Mouse (Mus musculus) adrenal gland, postnatal 4 days (tissue): Measurements from ENCODE around the gene Prkca. TPM values are rescaled to one million over a fixed set of nuclear protein-coding genes. Genes with fewer than 3 reads are reported as not detected.
A peak's percentile ranks its signal among the peaks of the same experiment; 100 is the strongest.
"Not testable (repeated sequence)": the region's sequence is repeated elsewhere in the genome, so short reads cannot be mapped to it uniquely, and the experiment has no call there.

ENCODE experiments used
- DNase-seq, 2 experiments: peaks; one replicate each; pipeline ENCODE4 v3.0.0; 2021 to 2022; ENCODE audit warnings: low spot score in 2 of 2, mixed read lengths in 2 of 2
- total RNA-seq, 2 experiments: library from RNA; stranded (reverse); gene quantifications; 2 replicates each; pipeline ENCODE4 v1.2.3; 2021

Gene Prkca
- total RNA-seq, 2 experiments from 2014 or later: 10.9 to 18.1 TPM

DNA sequence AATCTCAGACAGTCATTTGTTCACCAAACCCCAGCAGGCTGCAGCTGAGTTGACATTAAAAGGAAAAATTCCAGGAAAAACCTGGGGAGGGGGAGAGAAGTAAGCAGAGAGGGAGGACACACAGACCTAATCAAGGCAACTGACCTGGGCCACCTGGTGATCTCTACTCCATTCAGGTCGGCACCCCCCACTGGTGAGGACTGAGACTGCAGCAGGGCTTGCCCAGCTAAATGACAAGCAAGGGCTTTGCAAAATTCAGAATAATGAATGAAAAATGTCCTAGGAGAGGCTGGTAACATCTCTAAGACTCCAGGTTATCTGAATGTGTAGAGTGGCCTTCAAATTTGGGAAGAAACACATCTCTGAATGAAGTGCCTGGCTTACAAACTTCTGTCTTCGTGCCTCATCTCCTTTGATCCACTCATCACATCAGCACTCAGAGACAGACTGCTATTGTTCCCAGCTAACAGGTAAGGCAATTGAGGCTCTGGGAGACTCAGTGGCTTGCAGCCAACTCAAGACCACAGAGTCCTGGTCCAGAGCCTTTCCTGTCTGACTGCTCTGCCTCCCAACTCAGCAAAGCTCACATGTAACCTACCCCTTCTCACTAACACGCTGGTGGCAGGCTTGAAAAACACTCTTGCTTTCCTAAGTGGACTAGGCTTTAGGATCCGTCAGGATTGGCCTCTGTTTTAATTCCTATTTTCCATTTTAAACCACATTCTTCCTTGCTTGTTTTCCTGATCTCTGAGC is 208.1 kb downstream of the Prkca start:
- no peak for DNase-seq

DNA sequence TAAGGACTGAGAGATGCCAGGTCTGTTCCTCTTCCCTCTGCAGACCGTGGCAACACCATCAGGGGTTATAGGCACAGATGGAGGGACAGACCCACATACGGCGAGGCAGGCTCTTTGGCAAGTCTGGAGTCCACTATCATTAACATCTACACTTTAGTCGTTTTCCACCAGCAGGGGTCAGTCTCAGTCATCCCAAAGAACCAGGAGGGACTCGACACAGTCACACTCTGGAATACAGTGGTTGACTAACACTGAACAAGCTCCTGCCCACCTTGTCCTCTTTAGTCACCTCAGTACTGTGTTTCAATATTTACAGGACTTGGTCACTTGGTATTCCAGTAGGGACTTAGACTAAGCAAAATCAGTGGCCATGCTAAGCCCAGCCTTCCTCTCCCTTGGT is 215.1 kb downstream of the Prkca start:
- peak in 1 of 2 experiments; percentile 40 for DNase-seq

DNA sequence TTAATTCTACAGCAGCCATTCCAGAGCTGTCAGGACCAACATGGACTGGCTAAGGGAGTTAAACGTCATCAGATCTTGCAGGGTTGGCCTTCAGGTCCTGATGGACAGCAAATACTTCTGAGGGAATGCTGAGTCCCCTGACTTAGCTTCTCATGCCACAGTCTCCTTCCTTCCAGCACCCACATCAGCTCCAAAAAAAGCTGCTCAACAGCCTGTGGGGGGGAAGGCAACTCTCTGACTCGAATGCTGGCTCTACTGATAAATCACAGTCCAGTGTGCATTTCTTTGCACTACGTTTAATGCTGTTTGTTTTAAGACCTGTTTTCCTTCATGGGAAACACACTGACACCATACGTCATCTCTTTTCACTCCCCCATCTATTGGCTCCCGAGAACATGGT is 215.8 kb downstream of the Prkca start:
- no peak for DNase-seq

DNA sequence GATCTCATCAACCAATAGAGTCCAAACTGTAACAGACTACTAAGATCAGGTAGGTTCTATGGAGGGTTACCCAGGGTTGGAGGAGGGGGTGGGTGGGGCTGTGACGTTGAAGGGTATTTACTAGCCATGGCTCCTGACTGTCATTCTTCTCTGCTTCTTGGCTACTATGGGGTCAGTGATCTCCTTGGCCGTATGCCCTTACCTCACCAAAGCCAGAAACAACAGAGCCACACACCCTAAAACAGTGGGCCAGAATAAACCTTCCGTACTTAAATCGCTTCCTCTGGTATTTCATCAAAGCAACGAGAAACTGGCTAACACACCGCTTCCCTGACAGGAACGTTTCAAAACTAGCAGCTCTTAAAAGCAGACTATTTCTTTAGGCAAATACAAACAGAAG is 221.2 kb downstream of the Prkca start:
- no peak for DNase-seq

GRCm38 (mm10) chr11:108120708-108121107 is 223.0 kb downstream of the Prkca start:
- no peak for DNase-seq

DNA sequence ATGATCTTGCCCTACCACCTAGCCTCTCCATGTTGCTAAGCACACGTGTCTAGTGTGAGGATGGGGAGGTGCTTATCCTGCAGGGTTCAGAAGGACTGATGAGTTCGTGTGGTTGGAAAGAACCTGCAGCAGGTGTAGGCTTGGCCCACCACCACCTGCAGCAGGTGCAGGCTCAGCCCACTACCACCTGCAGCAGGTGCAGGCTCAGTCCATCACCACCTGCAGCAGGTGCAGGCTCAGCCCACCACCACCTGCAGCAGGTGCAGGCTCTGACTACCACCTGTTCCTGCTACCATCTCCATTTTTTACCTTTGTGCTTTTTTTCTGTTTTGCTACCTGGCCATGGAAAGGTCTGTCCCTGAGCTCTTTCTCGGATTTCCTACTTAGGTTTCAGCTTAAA is 223.9 kb downstream of the Prkca start:
- no peak for DNase-seq

GRCm38 (mm10) chr11:108118814-108119213 is 224.9 kb downstream of the Prkca start:
- no peak for DNase-seq

- no peak for DNase-seq
Observed at GRCm38 (mm10) chr11:108118221-108118620, 225.5 kb downstream of the Prkca start.

DNA sequence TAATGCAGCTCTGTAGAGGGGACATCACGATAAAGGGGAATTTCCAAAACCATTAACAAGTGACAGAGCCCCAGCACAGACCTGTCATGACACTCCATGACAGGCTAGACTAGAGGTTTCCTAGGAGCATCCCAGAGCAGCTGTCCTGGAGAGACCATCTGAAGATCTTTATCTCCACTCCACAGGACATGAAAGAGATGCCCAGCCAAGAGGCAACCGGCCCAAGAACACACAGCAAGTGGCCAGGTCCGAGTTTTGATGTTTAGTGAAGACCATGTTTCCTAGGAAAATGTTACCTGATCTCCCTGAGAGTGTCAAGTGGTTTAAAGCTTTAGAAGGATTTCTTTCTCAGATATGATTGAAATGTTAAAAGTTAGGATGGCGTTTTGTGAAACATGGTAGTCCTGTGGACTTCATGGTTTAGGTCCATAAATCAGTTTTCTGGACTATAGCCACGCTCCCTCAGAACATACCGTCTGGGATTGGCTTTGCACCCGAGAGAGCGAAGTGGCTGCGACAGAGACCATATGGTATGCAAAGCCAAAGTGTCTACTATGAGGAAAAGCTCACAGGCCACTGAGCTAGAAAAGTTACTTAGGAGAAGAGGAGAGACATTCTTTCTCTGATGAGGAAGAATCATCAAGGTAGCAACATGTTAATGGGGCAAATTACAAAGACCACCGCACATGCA is 226.2 kb downstream of the Prkca start:
- no peak for DNase-seq

DNA sequence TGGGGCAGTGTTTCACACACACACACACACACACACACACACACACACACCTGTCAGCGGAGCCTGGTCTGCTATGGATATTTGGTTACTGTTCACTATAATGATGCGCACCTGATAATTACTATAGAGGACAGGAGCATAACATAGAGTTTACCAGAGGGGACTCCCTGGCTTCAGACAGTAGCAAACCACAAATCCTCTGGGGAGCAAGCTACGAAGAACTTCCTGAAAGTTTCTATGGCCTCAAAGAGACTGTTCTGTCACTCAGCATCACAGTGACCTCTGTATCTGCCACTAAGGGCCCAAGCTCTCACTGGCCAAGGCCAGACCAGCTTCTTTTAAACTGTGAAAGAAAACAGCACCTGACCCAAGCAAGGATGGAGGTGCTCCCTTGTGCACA is 229.6 kb downstream of the Prkca start:
- no peak for DNase-seq

DNA sequence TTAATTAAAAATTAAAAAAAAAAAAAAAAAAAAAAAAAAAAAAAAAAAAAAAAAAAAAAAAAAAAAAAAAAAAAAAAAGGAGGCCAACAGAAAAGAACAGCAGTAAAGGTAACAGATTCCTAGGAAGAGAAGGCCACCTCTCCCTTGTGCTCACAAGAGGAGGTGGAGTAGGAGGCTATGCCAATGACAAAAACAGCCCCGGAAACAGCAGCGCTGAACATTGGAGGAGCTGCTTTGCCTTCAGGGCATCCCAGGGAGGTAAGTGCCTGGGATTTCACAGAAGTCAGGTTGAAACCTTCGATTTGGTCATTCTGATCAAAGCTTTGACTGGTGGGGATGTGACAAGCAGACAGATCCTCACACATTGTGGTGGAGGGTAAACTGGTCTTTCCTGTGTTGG is 231.3 kb downstream of the Prkca start:
- no peak for DNase-seq

DNA sequence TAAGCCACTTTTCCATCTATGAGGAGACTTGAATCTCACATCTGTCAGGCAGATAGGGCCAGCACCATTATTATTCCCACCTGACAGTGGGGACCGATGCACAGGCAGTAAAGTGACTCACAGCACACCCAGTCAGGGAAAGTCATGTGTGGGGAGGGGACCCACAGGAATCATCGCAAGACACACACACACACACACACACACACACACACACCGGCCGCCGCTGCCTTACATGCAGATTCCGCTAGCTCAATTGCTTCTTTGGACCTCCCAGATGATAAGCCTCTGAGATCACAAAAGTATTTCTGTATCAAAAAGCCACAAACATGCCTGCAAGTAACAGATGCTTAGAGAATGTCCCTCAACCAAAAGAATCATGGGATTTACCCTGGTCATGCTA is 239.6 kb downstream of the Prkca start:
- DNase-seq: no peak

DNA sequence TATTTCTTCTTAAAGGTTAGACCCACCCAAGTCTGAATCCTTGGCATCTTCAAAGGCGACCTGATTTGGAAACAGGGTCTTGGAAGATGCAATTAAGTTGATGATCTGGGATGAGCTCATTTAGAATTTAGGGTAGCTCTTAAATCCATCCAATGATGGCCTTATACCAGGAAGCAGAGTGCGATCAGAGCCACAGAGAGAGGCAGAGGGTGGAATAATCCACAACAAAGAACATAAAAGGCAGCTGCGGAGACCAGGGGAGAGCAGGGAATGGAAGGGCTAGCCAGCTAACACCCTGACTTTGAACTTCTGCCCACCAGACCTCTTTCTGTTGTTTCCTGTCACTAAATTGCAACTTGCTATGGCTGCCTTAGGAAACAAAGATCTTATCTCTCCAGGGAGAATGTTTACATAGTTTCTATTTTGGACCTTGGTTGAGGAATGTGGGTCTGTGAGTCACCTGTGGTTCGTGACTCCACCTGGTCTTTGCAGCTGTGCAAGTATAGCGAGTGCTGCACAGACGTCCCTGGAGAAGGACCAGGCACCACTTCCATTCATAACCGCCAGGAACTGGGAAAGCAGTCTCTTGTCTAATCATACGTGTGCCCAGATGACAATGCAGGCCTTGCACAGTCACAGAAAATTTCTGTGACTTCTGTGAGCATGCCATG is 242.3 kb downstream of the Prkca start:
- no peak for DNase-seq

GRCm38 (mm10) chr11:108098306-108098705 is 245.4 kb downstream of the Prkca start:
- DNase-seq: no peak

DNA sequence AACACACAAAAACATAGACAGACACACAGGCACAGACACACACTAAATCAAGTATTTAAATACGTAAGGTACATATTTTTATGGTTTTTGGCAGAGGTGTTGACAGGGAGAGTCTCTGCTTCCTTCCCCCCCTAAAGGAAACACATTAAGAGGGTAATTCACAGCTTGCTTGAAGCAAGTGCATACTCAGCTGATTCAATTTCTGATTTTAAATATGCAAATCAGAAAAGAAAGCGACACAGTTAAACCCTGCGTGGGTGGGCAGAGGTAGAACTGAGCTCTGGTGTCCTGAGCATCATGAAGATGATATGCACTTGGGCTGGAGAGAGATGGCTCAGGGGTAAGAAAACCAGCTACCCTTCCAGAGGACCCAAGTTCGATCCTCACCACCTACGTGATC is 248.9 kb downstream of the Prkca start:
- no peak for DNase-seq

DNA sequence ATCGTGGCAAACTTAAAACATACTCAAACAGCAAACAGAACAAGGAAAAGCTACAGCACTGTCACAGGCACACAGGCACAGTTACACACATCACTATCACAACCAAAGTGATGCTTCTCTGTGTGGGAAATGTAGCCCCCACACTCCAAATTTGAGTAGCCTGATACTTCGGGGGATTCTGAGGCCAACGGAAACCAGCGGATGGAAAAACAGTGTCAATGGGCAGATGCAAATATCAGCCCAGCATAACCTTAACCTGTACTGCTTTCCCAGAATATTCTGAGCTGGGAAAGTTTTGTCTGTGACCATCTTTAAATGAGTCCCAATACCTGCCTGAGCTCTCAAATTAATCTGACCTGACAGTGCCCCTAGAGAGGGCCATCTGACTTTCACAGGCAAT is 250.5 kb downstream of the Prkca start:
- no peak for DNase-seq

- DNase-seq: no peak
Observed at GRCm38 (mm10) chr11:108091238-108091637, 252.5 kb downstream of the Prkca start.

DNA sequence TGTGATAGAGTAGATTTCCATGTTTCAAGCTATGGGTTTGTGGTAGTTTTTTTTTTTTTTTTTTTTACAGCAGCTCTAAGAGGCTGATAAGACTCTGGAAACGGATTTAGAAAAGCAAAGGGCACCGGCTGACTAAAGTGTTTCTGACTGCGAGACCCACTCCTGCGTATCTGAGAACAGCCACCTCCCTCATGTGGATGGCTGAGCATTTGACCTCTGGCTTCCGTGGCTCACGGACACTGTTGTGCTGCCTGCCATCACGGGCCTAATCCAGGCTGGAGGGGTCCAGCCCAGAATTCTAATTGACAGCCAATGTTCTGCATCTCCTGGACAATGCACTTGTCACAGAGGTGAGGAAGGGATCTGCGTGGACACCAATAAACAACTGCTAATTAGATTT is 253.0 kb downstream of the Prkca start:
- no peak for DNase-seq

DNA sequence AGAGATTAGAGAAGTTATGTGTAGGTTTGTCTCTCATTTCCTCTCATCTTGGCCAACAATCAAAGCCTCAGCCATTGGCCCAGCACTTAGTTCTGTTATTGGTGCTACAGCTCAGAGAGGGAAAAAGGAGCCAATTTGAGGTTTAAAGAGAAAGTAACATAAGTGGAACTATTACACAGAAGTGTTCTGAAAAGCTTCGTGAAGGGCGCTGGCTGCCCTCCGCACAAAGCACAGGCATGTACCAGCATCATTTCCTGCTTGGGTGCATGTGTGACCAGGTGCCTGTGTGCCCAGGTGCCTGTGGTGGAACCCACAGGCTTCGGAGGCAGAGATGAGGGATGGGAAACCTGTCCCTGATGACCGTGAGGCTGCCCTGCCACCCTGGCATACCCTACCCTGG is 255.7 kb downstream of the Prkca start:
- no peak for DNase-seq

- not testable (repeated sequence) for DNase-seq
Observed at GRCm38 (mm10) chr11:108087105-108087700, 256.5 kb downstream of the Prkca start.

- DNase-seq: no peak
Observed at GRCm38 (mm10) chr11:108082673-108083072, 261.1 kb downstream of the Prkca start.
